Mouse (Mus musculus) small intestine, adult 10 weeks (tissue): ENCODE results near the gene Ipcef1. TPM values are rescaled to one million over a fixed set of nuclear protein-coding genes. Genes with fewer than 3 reads are reported as not detected.

ENCODE experiments used
- polyA plus RNA-seq: library from polyadenylated mRNA; stranded (reverse); fragments of 350-450 nt; fragmentation: Illumina TruSeq; extraction: RNeasy Lipid Tissue Mini Kit (QIAGEN cat#74804); gene quantifications from one replicate; pipeline ENCODE4 v1.2.3, GENCODE M21; 2014; ENCODE audit warnings: low replicate concordance

The Ipcef1 gene
- 3.6 TPM for polyA plus RNA-seq

DNA sequence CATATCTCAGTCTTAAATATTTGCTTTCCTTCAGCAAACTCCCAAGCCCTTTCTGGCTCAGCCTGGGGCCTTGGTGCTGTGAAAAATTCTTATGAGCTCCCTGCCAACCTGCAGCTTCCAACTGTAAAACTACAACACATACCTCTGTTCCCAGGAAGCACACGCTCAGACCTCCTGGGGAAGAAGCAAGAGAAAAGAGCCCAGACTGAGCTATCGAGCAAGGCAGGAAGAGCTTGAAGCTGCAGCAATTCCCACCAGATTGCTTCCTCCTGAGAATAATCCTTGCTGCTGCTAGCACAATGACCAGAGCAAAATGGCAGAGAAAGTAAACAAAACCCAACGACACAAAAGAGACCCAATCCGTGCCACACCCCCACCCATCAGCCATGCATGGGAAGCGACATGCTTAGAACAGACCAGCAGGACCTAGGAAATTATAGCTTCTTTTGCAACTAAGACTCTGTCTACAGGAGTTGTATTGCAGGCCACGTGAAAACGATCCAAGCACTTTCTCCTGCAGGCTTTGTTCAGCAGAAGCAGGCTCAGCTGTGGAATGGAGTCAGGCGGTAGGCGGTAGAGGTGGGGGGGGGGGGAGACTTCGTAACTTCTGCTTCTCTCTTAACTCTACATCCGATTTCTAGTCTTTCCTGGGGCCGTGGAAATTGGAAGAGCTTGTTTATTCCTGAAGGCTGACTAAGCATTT is at the start of gene Ipcef1:
Ipcef1 (minus strand) TSS at position 164 of the 703 bp plus-strand sequence.

Other genes with a start within 250 kb of the Ipcef1 start
- 10.9 TPM for gene Cnksr3, start 159.8 kb upstream of the Ipcef1 start, polyA plus RNA-seq